Mouse (Mus musculus) kidney, adult 9 months (tissue): ENCODE results near the gene Zbtb18.
"Not testable (repeated sequence)": the region's sequence is repeated elsewhere in the genome, so short reads cannot be mapped to it uniquely, and the experiment has no call there.

Source experiments
- DNase-seq: peaks from one replicate; pipeline ENCODE4 v3.0.0; 2022

Zbtb18 gene

GRCm38 (mm10) chr1:177447541-177448111, 5.5 kb downstream of the Zbtb18 start:
- no peak for DNase-seq

- no peak for DNase-seq
Measured at GRCm38 (mm10) chr1:177448121-177448561, 6.0 kb downstream of the Zbtb18 start.

GRCm38 (mm10) chr1:177448921-177449320, 6.8 kb downstream of the Zbtb18 start:
- no peak for DNase-seq

- DNase-seq, result not testable (repeated sequence)
Measured at GRCm38 (mm10) chr1:177449857-177450256, 7.7 kb downstream of the Zbtb18 start.

GRCm38 (mm10) chr1:177451041-177451440, 8.9 kb downstream of the Zbtb18 start:
- no peak for DNase-seq

- DNase-seq, result no peak
Measured at GRCm38 (mm10) chr1:177451991-177452431, 9.9 kb downstream of the Zbtb18 start.

- DNase-seq, result no peak
Measured at GRCm38 (mm10) chr1:177452987-177453386, 10.8 kb downstream of the Zbtb18 start.

- peak; percentile 42 for DNase-seq
Measured at GRCm38 (mm10) chr1:177453806-177454205, 11.7 kb downstream of the Zbtb18 start.

GRCm38 (mm10) chr1:177454492-177454891, 12.3 kb downstream of the Zbtb18 start:
- DNase-seq, result no peak

- DNase-seq, result no peak
Measured at GRCm38 (mm10) chr1:177455466-177455865, 13.3 kb downstream of the Zbtb18 start.

GRCm38 (mm10) chr1:177456208-177456607, 14.1 kb downstream of the Zbtb18 start:
- DNase-seq, result no peak

- DNase-seq, result no peak
Measured at GRCm38 (mm10) chr1:177456772-177457171, 14.6 kb downstream of the Zbtb18 start.

- DNase-seq, result no peak
Measured at GRCm38 (mm10) chr1:177457981-177458380, 15.8 kb downstream of the Zbtb18 start.

GRCm38 (mm10) chr1:177458456-177459389, 16.6 kb downstream of the Zbtb18 start:
- DNase-seq, result peak; percentile 91

GRCm38 (mm10) chr1:177459536-177459935, 17.4 kb downstream of the Zbtb18 start:
- DNase-seq, result no peak

- DNase-seq, result no peak
Measured at GRCm38 (mm10) chr1:177467150-177467549, 25.0 kb downstream of the Zbtb18 start.

GRCm38 (mm10) chr1:177468436-177468835, 26.3 kb downstream of the Zbtb18 start:
- no peak for DNase-seq

GRCm38 (mm10) chr1:177470091-177470490, 27.9 kb downstream of the Zbtb18 start:
- no peak for DNase-seq

GRCm38 (mm10) chr1:177470951-177471350, 28.8 kb downstream of the Zbtb18 start:
- no peak for DNase-seq

- no peak for DNase-seq
Measured at GRCm38 (mm10) chr1:177475542-177476197, 33.5 kb downstream of the Zbtb18 start.

GRCm38 (mm10) chr1:177478578-177478977, 36.4 kb downstream of the Zbtb18 start:
- no peak for DNase-seq

- DNase-seq, result no peak
Measured at GRCm38 (mm10) chr1:177479356-177480004, 37.3 kb downstream of the Zbtb18 start.

- DNase-seq, result no peak
Measured at GRCm38 (mm10) chr1:177483612-177484011, 41.5 kb downstream of the Zbtb18 start.
